Mouse (Mus musculus) frontal cortex, postnatal 14 days (tissue): ENCODE data around the gene Gm43552.
A peak's percentile ranks its signal among the peaks of the same experiment; 100 is the strongest.

Source experiments
- DNase-seq, 2 experiments: peaks; one replicate each; pipeline ENCODE4 v3.0.0; 2022; ENCODE audit warnings: low spot score in 2 of 2

Gm43552 gene

GRCm38 (mm10) chr5:65438041-65438440, 54.6 kb downstream of the Gm43552 start:
- no peak for DNase-seq

- peak; percentile 93 to 96 for DNase-seq
Observed at GRCm38 (mm10) chr5:65435806-65436561, 56.6 kb downstream of the Gm43552 start, which contains the start of gene Ugdh. TSS of gene Ugdh (minus strand) at chr5:65435949.

- no peak for DNase-seq
Observed at GRCm38 (mm10) chr5:65435363-65435805, 57.2 kb downstream of the Gm43552 start.

- peak in 1 of 2 experiments; percentile 13 for DNase-seq
Observed at GRCm38 (mm10) chr5:65434471-65435362, 57.9 kb downstream of the Gm43552 start.

- DNase-seq: no peak
Observed at GRCm38 (mm10) chr5:65429441-65429840, 63.2 kb downstream of the Gm43552 start.

GRCm38 (mm10) chr5:65428321-65428720, 64.3 kb downstream of the Gm43552 start:
- DNase-seq: no peak

- no peak for DNase-seq
Observed at GRCm38 (mm10) chr5:65425251-65425650, 67.4 kb downstream of the Gm43552 start.

GRCm38 (mm10) chr5:65424215-65424614, 68.4 kb downstream of the Gm43552 start:
- no peak for DNase-seq

GRCm38 (mm10) chr5:65422803-65423202, 69.8 kb downstream of the Gm43552 start:
- DNase-seq: no peak

GRCm38 (mm10) chr5:65420822-65421221, 71.8 kb downstream of the Gm43552 start:
- no peak for DNase-seq

GRCm38 (mm10) chr5:65419136-65419535, 73.5 kb downstream of the Gm43552 start:
- DNase-seq: no peak

GRCm38 (mm10) chr5:65415653-65416458, 76.8 kb downstream of the Gm43552 start:
- no peak for DNase-seq

GRCm38 (mm10) chr5:65407989-65408388, 84.6 kb downstream of the Gm43552 start:
- DNase-seq: no peak

GRCm38 (mm10) chr5:65401251-65401994, 91.2 kb downstream of the Gm43552 start:
- DNase-seq: peak; percentile 70 to 81

- no peak for DNase-seq
Observed at GRCm38 (mm10) chr5:65394425-65394824, 98.2 kb downstream of the Gm43552 start.

GRCm38 (mm10) chr5:65391753-65392152, 100.9 kb downstream of the Gm43552 start:
- no peak for DNase-seq

GRCm38 (mm10) chr5:65390648-65391644, 101.7 kb downstream of the Gm43552 start, which contains the start of the genes Rpl9 and Lias:
TSS of gene Rpl9 (minus strand) at chr5:65391444.
TSS of gene Lias (plus strand) at chr5:65391497.
- DNase-seq: peak; percentile 99

- DNase-seq: no peak
Observed at GRCm38 (mm10) chr5:65387008-65387867, 105.4 kb downstream of the Gm43552 start.

GRCm38 (mm10) chr5:65385704-65386103, 106.9 kb downstream of the Gm43552 start:
- no peak for DNase-seq
